Comparison of ENCODE assay signal across 9 mouse cellular contexts in the genomic region with DNA sequence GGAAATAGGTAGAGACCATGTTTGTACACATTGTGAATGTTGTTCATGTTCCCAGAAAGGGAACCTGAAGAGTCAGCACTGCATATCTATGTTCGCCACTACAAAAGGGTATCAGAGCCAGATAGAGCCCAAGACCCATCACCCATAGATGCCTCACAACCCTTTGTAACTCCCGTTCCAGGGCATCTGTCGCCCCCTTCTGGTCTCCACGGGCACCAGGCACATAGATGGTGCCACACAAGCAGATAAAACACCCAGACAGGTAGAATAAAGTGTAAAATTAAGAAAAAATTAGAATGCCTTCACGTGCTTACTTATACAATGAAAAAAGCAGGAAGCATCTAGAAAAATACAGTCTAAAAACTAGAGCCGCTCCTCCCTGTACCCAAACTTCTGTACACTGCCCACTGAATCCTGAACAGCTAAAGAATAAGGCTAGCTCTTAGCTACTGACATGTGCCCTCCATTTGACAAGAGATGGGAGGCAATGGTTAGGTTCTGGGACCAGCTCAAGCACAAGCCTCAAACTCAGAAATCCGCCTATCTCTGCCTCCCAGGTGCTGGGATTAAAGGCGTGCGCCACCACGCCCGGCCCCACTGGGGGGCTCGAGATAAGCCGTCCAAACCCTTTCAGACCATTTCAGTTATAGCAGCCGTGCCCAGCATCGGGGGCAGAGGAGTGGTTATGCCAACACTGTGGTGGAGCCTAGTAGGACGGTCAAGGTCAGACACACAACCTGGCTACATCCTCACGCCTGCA. TPM values are rescaled to one million over a fixed set of nuclear protein-coding genes. Genes with fewer than 3 reads are reported as not detected.
DNase-seq lines count a peak whose midpoint lies in the region; ATAC-seq and TF ChIP-seq lines count a peak whose summit lies in the region.
"Had no signal": no experiment of that assay in that cellular context is flagged by ENCODE, and none has a peak within 500 bp of the region (broad histone marks: within the 10 kb centered on the region; RNA-seq: fewer than 3 reads in every experiment).

No protein-coding gene starts in this region.

- peaks cover 29% of the 10 kb centered on the region for H3K27me3 ChIP-seq in E14TG2a.4 (ENCODE audit: insufficient read depth, low read length)
- H3K27me3 ChIP-seq in forebrain, embryonic 13.5 days, result peaks cover 5% of the 10 kb centered on the region; the same call in 1 of the 2 replicates
- no peaks in the 10 kb centered on the region for H3K27me3 ChIP-seq in liver, embryonic 11.5 days (replicated peaks; ENCODE audit: control insufficient read depth, insufficient read depth, low read length)
- no peaks in the 10 kb centered on the region for H3K27me3 ChIP-seq in small intestine, adult 2 months (ENCODE audit: control insufficient read depth, insufficient read depth, low read length)
- H3K27me3 ChIP-seq: Patski had no signal

- DNase-seq in gastrocnemius, adult 2 months, result no peak
- no peak for DNase-seq in gastrocnemius, postnatal 25 days
- peak; percentile 64 for DNase-seq in liver, embryonic 11.5 days (ENCODE audit: low spot score)
- DNase-seq in right cerebral cortex, postnatal 14 days, result no peak
- no peak for DNase-seq in embryo, embryonic 10 days (ENCODE audit: low spot score)

- H3K36me3 ChIP-seq in E14TG2a.4 (ENCODE audit: insufficient read depth, low read length), result no peaks in the 10 kb centered on the region
- H3K36me3 ChIP-seq in forebrain, embryonic 13.5 days (ENCODE audit: poor library complexity, severe bottlenecking), result no peaks in the 10 kb centered on the region
- no peaks in the 10 kb centered on the region for H3K36me3 ChIP-seq in liver, embryonic 11.5 days (ENCODE audit: control insufficient read depth, insufficient read depth, low read length)
- H3K36me3 ChIP-seq in small intestine, adult 2 months (ENCODE audit: control insufficient read depth, insufficient read depth, low read length), result peaks cover 34% of the 10 kb centered on the region

- WGBS in forebrain, embryonic 13.5 days, result 31% methylated on average over 17 of the region's 17 CpGs
- 22% methylated on average over 17 of the region's 17 CpGs for WGBS in liver, embryonic 11.5 days
- WGBS in small intestine, adult 2 months, result 31% methylated on average over 17 of the region's 17 CpGs

- intact Hi-C loops in gastrocnemius, adult 2 months (cut with DNase I), result no loop called here

- peak overlapping the region; percentile 52 for H3K4me2 ChIP-seq in forebrain, embryonic 13.5 days
- H3K4me2 ChIP-seq in liver, embryonic 11.5 days, result peak overlapping the region; percentile 80

- no peaks in the 10 kb centered on the region for H3K9me3 ChIP-seq in E14TG2a.4 (ENCODE audit: low read length)
- no peaks in the 10 kb centered on the region; the same call in 1 of the 2 replicates for H3K9me3 ChIP-seq in forebrain, embryonic 13.5 days (replicated peaks)
- no peaks in the 10 kb centered on the region for H3K9me3 ChIP-seq in liver, embryonic 11.5 days (ENCODE audit: control insufficient read depth, low read length)

- no peak overlapping the region for H3K27ac ChIP-seq in gastrocnemius, adult 2 months
- H3K27ac ChIP-seq in forebrain, embryonic 13.5 days, result no peak overlapping the region
- H3K27ac ChIP-seq in liver, embryonic 11.5 days (ENCODE audit: low read depth, low read length), result peak overlapping the region; percentile 76
- peak overlapping the region; percentile 83 for H3K27ac ChIP-seq in small intestine, adult 2 months (ENCODE audit: insufficient read depth, low read depth, low read length)

- H3K4me3 ChIP-seq in gastrocnemius, adult 2 months, result peak overlapping the region; percentile 58
- peak overlapping the region; percentile 69 for H3K4me3 ChIP-seq in E14TG2a.4 (replicated peaks; ENCODE audit: low read length)
- H3K4me3 ChIP-seq in forebrain, embryonic 13.5 days, result peak overlapping the region; percentile 13; the same call in 1 of the 2 replicates
- H3K4me3 ChIP-seq in liver, embryonic 11.5 days (ENCODE audit: low read depth, low read length), result peak overlapping the region; percentile 45
- H3K4me3 ChIP-seq in small intestine, adult 2 months (ENCODE audit: low read depth, low read length), result peak overlapping the region; percentile 61

- H3K9ac ChIP-seq in forebrain, embryonic 13.5 days, result no peak overlapping the region
- H3K9ac ChIP-seq in liver, embryonic 11.5 days (ENCODE audit: low read depth, low read length), result peak overlapping the region; percentile 54

- TF ChIP-seq POLR2A in small intestine, adult 2 months (IDR thresholded peaks at IDR 0.05; ENCODE audit: low read depth, low read length), result no peak

- H3K4me1 ChIP-seq in E14TG2a.4 (replicated peaks; ENCODE audit: low read depth, low read length), result peaks cover 8% of the 10 kb centered on the region
- H3K4me1 ChIP-seq in forebrain, embryonic 13.5 days, result peaks cover 5% of the 10 kb centered on the region; the same call in 1 of the 2 replicates
- H3K4me1 ChIP-seq in liver, embryonic 11.5 days (replicated peaks; ENCODE audit: control insufficient read depth, insufficient read depth, low read length), result peaks cover 23% of the 10 kb centered on the region
- H3K4me1 ChIP-seq in small intestine, adult 2 months (ENCODE audit: control insufficient read depth, insufficient read depth, insufficient read length, low read length), result peaks cover 21% of the 10 kb centered on the region

- ATAC-seq in forebrain, embryonic 13.5 days, result no peak
- peak; percentile 92 for ATAC-seq in liver, embryonic 11.5 days (replicated peaks; ENCODE audit: low FRiP score)
- ATAC-seq: Patski had no signal

- TF ChIP-seq CTCF in gastrocnemius, adult 2 months (IDR thresholded peaks at IDR 0.05), result peak; percentile 38
- TF ChIP-seq CTCF in E14TG2a.4 (conservative IDR thresholded peaks at IDR 0.05; ENCODE audit: low read length), result peak; percentile 62
- peak; percentile 53; the same call in 1 of the 2 replicates for TF ChIP-seq CTCF in small intestine, adult 2 months (IDR thresholded peaks at IDR 0.05; ENCODE audit: extremely low read depth, insufficient read length, insufficient replicate concordance, low read depth, low read length)

RNA-seq across cellular contexts. Expression of gene Trim14, which starts 9.0 kb away (rescaled TPM):
- total RNA-seq in gastrocnemius, adult 2 months (2021), result 1 to 10 TPM in 1 of 2 experiments, under 1 TPM in 1; 0.56 to 1.2 TPM
- 1 to 10 TPM in 1 of 2 experiments, under 1 TPM in 1; 0.46 to 1.4 TPM for total RNA-seq in gastrocnemius, postnatal 25 days (2021)
- 0.30 and 0.43 TPM in 2 replicates for polyA plus RNA-seq in forebrain, embryonic 13.5 days (2015; fragmentation: Nextera tagmentation; extraction: Ambion mirVana)
- polyA plus RNA-seq in liver, embryonic 11.5 days (2014; fragmentation: Nextera tagmentation; extraction: Ambion mirVana), result 13.9 and 15.6 TPM in 2 replicates
- 24.9 and 58.2 TPM in 2 replicates for polyA plus RNA-seq in small intestine, adult 2 months (2012; rRNA removed)

RNA-seq across cellular contexts. Expression of gene Nans, which starts 37.9 kb away (rescaled TPM):
- 10 to 100 TPM; 15.1 to 20.6 TPM for total RNA-seq in gastrocnemius, adult 2 months (2021)
- total RNA-seq in gastrocnemius, postnatal 25 days (2021), result 10 to 100 TPM; 16.9 to 21.1 TPM
- 71.0 and 74.0 TPM in 2 replicates for polyA plus RNA-seq in forebrain, embryonic 13.5 days (2015; fragmentation: Nextera tagmentation; extraction: Ambion mirVana)
- 108 and 109 TPM in 2 replicates for polyA plus RNA-seq in liver, embryonic 11.5 days (2014; fragmentation: Nextera tagmentation; extraction: Ambion mirVana)
- polyA plus RNA-seq in small intestine, adult 2 months (2012; rRNA removed), result 21.2 and 36.0 TPM in 2 replicates

Comparison
In these comparisons a context has a peak if more than half of its experiments do, and no peak if none do; other contexts are left out.
1. H3K27ac ChIP-seq: peak in liver, embryonic 11.5 days (single experiment) and small intestine, adult 2 months (single experiment); none in gastrocnemius, adult 2 months (single experiment) and forebrain, embryonic 13.5 days (single experiment).
2. H3K4me3 ChIP-seq: peak in every context shown above with its lines; median percentile 69 in E14TG2a.4; 61 in small intestine, adult 2 months; 58 in gastrocnemius, adult 2 months; 45 in liver, embryonic 11.5 days; 13 in forebrain, embryonic 13.5 days.
3. RNA of gene Trim14, which starts 9.0 kb away (polyA plus RNA-seq): 24.9 to 58.2 TPM in small intestine, adult 2 months and 13.9 to 15.6 TPM in liver, embryonic 11.5 days; 0.30 to 0.43 TPM in forebrain, embryonic 13.5 days; every median in the first group is over 10 times any median in the second.
4. Peak in every context shown above with its lines, with median percentiles within 50 percentile points of each other: CTCF ChIP-seq.